Mouse (Mus musculus): Measurements from ENCODE around the gene Atp2b2. TPM values are rescaled to one million over a fixed set of nuclear protein-coding genes. Genes with fewer than 3 reads are reported as not detected.

Atp2b2 gene
- polyA plus RNA-seq, 1 experiment from 2014 or later = 1.2 TPM

DNA sequence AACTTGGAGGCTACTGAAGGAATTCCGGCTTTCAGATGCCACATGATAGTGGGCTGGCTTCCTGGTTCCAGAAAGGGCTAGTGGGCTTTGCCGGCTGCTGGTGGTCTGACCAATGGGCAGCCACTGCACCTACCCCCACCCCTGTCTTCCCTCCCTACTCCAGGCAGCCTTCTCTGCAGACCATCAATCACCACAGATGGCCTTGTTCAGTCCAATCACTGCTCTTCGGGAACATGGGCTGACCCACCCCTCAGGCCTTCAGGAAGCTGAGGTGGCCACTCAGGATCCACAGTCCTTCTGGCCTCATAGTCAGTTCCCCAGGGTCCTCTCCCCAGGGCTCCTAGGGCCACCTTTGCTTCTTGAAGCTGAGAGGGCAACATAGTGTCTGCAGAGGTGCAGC is 153.2 kb downstream of the Atp2b2 start:
- ATAC-seq (replicated peaks; ENCODE audit: low FRiP score, low TSS enrichment, low read depth) = no peak
- H3K27me3 ChIP-seq (replicated peaks; ENCODE audit: control insufficient read depth, insufficient read depth, low read length) = peaks cover 49% of the 10 kb centered on the region

DNA sequence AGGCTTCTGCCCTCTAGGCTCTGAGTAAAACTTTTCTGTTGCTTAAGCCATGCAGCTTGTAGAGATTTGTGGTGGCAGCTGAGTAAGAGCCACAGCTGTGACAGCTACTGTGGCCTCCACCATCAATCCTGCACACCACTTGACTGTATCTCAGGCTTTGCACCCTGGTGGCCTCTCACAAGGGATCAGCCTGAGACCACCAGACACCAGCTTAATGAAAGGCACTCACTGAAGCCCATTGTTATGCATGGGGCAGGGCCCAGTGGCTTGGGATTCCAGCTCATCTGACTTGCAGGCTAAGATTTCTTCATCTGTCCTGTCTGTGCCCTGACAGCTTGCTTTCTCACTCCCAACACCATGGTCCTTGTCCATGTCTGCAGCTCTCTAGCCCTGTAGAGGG is 155.5 kb downstream of the Atp2b2 start:
- Histone ChIP-seq H3K4me2 (ENCODE audit: low read length) (no peak overlapping the region), H3K27ac (ENCODE audit: low read depth) (no peak overlapping the region), H3K27me3 (replicated peaks; ENCODE audit: control insufficient read depth, insufficient read depth, low read length) (peaks cover 31% of the 10 kb centered on the region), H3K9me3 (ENCODE audit: control insufficient read depth, low read length) (no peaks in the 10 kb centered on the region), H3K4me3 (ENCODE audit: low read depth, low read length) (no peak overlapping the region), H3K9ac (ENCODE audit: low read length) (no peak overlapping the region), H3K4me1 (replicated peaks; ENCODE audit: control insufficient read depth, insufficient read depth, low read length) (0 out of 2 replicates have a peak, but pooled peaks cover 2% of the 10 kb centered on the region), H3K36me3 (ENCODE audit: control insufficient read depth, insufficient read depth, low read length) (no peaks in the 10 kb centered on the region)
- ATAC-seq (replicated peaks; ENCODE audit: low FRiP score, low TSS enrichment, low read depth) = no peak
- DNase-seq (ENCODE audit: low spot score) = no peak

More for the DNA sequence above, 153.2 kb downstream of the Atp2b2 start:
- Histone ChIP-seq H3K4me1 (replicated peaks; ENCODE audit: control insufficient read depth, insufficient read depth, low read length) (0 out of 2 replicates have a peak, but pooled peaks cover 2% of the 10 kb centered on the region), H3K27ac (ENCODE audit: low read depth) (no peak overlapping the region), H3K4me2 (ENCODE audit: low read length) (no peak overlapping the region), H3K4me3 (ENCODE audit: low read depth, low read length) (no peak overlapping the region), H3K36me3 (ENCODE audit: control insufficient read depth, insufficient read depth, low read length) (no peaks in the 10 kb centered on the region), H3K9ac (ENCODE audit: low read length) (no peak overlapping the region), H3K9me3 (ENCODE audit: control insufficient read depth, low read length) (no peaks in the 10 kb centered on the region)
- DNase-seq (ENCODE audit: low spot score) = no peak
- WGBS = 37% methylated on average over 3 of the region's 3 CpGs

DNA sequence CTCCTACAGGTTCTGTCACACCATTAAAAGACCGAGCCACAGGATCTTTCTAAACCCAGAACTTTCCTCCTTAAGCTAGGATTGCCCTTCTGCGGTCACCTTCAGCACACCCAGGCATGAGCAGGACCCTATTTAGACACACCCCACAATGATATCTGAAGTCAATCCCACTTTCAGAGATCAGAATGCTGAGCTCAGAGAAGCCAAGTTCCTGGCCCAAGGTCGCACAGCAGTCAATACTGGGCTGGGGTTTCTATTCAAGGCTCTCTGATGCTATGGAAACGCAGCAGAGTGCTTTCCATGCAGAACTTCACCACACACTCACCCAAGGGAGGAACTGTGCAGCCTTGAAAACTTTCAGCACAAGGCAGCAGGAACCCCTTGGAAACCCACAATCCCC is 157.6 kb downstream of the Atp2b2 start:
- Histone ChIP-seq H3K4me3 (ENCODE audit: low read depth, low read length) (no peak overlapping the region), H3K27ac (ENCODE audit: low read depth) (no peak overlapping the region), H3K36me3 (ENCODE audit: control insufficient read depth, insufficient read depth, low read length) (no peaks in the 10 kb centered on the region), H3K9ac (ENCODE audit: low read length) (no peak overlapping the region), H3K4me2 (ENCODE audit: low read length) (no peak overlapping the region), H3K27me3 (replicated peaks; ENCODE audit: control insufficient read depth, insufficient read depth, low read length) (peaks cover 10% of the 10 kb centered on the region), H3K4me1 (replicated peaks; ENCODE audit: control insufficient read depth, insufficient read depth, low read length) (no peaks in the 10 kb centered on the region), H3K9me3 (ENCODE audit: control insufficient read depth, low read length) (no peaks in the 10 kb centered on the region)
- DNase-seq (ENCODE audit: low spot score) (no peak), ATAC-seq (replicated peaks; ENCODE audit: low FRiP score, low TSS enrichment, low read depth) (no peak)
- WGBS = 65% methylated on average over 4 of the region's 4 CpGs

DNA sequence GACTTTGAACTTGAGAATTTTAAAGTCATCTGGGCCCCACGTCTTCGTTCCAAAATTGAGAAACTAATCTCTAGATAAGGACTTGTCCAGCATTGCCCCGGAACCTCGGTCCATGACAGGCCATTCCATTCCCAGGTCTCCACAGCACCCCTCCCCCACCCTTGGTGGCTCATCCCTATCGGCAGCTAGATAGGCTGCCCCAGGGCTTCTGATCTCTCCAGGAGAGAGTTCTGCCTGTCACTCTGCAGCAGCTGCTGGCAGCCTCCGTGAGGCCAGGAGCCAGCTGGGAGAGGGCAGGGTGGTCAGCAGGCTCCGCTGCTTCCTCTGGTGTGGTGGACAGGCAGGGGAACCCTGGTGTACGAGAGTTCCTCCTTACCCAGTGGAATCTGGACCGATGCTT is 159.2 kb downstream of the Atp2b2 start:
- Histone ChIP-seq H3K4me3 (ENCODE audit: low read depth, low read length) (no peak overlapping the region), H3K27ac (ENCODE audit: low read depth) (no peak overlapping the region), H3K27me3 (replicated peaks; ENCODE audit: control insufficient read depth, insufficient read depth, low read length) (peaks cover 3% of the 10 kb centered on the region; the same call in 1 of the 2 replicates), H3K36me3 (ENCODE audit: control insufficient read depth, insufficient read depth, low read length) (no peaks in the 10 kb centered on the region), H3K4me1 (replicated peaks; ENCODE audit: control insufficient read depth, insufficient read depth, low read length) (no peaks in the 10 kb centered on the region), H3K4me2 (ENCODE audit: low read length) (no peak overlapping the region), H3K9ac (ENCODE audit: low read length) (no peak overlapping the region), H3K9me3 (ENCODE audit: control insufficient read depth, low read length) (no peaks in the 10 kb centered on the region)
- DNase-seq (ENCODE audit: low spot score) (no peak), ATAC-seq (replicated peaks; ENCODE audit: low FRiP score, low TSS enrichment, low read depth) (no peak)
- WGBS = 50% methylated on average over 9 of the region's 9 CpGs

DNA sequence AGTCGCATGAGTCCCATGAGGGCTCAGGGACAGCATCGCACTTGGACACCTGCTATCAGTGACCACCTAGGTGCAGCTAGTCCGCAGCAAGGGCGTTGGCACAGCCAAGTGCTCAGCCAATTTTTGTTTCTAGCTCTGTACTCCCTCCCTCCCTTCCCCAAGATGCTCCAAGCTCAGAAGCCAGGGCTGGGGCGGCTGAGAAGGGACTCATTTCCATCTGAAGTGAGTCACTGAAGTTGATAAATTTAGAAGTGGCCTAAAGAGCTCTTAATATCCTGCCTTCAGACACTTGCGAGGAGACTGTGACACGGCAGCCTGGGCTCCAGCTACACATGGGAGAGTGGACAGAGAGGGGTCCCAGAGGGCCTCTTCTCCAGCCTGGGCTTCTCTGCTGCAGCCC is 160.0 kb downstream of the Atp2b2 start:
- DNase-seq (ENCODE audit: low spot score) = no peak
- ATAC-seq (replicated peaks; ENCODE audit: low FRiP score, low TSS enrichment, low read depth) = no peak
- Histone ChIP-seq H3K9ac (ENCODE audit: low read length) (no peak overlapping the region), H3K9me3 (ENCODE audit: control insufficient read depth, low read length) (no peaks in the 10 kb centered on the region), H3K4me1 (replicated peaks; ENCODE audit: control insufficient read depth, insufficient read depth, low read length) (no peaks in the 10 kb centered on the region), H3K27me3 (replicated peaks; ENCODE audit: control insufficient read depth, insufficient read depth, low read length) (0 out of 2 replicates have a peak, but pooled peaks cover 3% of the 10 kb centered on the region), H3K4me3 (ENCODE audit: low read depth, low read length) (no peak overlapping the region), H3K4me2 (ENCODE audit: low read length) (no peak overlapping the region), H3K27ac (ENCODE audit: low read depth) (no peak overlapping the region), H3K36me3 (ENCODE audit: control insufficient read depth, insufficient read depth, low read length) (no peaks in the 10 kb centered on the region)
- WGBS = 73% methylated on average over 7 of the region's 7 CpGs

DNA sequence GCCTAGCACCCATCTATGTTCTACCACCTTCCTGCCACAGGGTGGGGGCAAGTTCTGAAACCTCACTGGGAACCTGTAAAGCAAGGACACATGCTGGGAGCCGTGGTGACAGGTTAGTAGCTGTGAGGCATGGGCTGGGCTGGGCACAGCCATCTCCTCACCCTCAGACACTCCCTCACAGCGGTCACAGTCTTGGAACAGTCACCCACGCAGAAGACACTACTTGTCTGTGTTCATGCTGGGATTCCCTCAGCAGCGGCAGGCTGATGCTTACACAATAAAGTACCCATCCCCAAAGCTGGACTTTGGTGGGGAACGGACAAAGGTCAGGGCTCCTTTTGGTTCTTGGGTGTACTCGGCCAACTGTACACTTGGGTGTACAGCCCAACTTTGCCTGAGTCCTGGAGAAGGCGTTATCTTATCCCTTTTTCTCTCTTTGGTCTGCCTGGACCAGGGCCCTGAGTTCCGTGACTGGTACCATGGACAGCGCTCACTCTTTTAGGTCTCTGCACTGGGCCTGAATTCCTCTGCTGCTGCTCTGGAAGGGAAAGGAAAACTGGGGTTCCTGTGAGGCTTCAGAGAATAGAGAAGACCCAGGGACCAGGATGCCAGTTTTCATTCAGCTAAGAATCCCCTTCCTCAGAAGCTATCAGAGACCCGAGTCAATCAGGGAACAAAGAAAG is 160.7 kb downstream of the Atp2b2 start:
- H3K4me2 ChIP-seq (ENCODE audit: low read length) = no peak overlapping the region
- H3K4me3 ChIP-seq (ENCODE audit: low read depth, low read length) = no peak overlapping the region
- H3K9me3 ChIP-seq (ENCODE audit: control insufficient read depth, low read length) = no peaks in the 10 kb centered on the region
- 47% methylated on average over 10 of the region's 10 CpGs for WGBS
- ATAC-seq (replicated peaks; ENCODE audit: low FRiP score, low TSS enrichment, low read depth) (no peak), DNase-seq (ENCODE audit: low spot score) (peak; percentile 78)
- no peak overlapping the region for H3K9ac ChIP-seq (ENCODE audit: low read length)
- no peaks in the 10 kb centered on the region for H3K4me1 ChIP-seq (replicated peaks; ENCODE audit: control insufficient read depth, insufficient read depth, low read length)
- H3K36me3 ChIP-seq (ENCODE audit: control insufficient read depth, insufficient read depth, low read length) = no peaks in the 10 kb centered on the region
- H3K27ac ChIP-seq (ENCODE audit: low read depth) = no peak overlapping the region
- H3K27me3 ChIP-seq (replicated peaks; ENCODE audit: control insufficient read depth, insufficient read depth, low read length) = 0 out of 2 replicates have a peak, but pooled peaks cover 3% of the 10 kb centered on the region

DNA sequence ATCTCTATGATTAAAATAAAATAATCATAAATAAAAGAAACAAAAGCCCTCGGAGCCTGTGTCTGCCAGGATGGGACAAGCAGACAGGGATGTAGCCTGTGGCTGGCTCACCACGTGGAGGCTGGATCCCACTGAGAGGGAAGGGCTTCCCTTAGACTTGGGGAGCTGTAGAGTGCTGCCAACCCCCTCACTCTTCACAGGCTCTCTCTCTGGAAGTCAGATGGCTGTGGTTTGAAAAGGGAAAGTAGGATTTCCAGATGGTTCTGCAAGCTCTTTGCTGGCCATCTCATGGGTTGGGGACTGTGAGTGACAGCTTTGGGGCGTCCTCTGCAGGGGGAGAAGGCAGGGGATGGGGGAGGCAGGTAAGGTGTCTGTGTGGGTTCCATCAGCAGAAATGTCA is 163.0 kb downstream of the Atp2b2 start:
- H3K9ac ChIP-seq (ENCODE audit: low read length) = no peak overlapping the region
- no peak overlapping the region for H3K27ac ChIP-seq (ENCODE audit: low read depth)
- no peak overlapping the region for H3K4me3 ChIP-seq (ENCODE audit: low read depth, low read length)
- H3K27me3 ChIP-seq (replicated peaks; ENCODE audit: control insufficient read depth, insufficient read depth, low read length) = 0 out of 2 replicates have a peak, but pooled peaks cover 3% of the 10 kb centered on the region
- no peaks in the 10 kb centered on the region for H3K4me1 ChIP-seq (replicated peaks; ENCODE audit: control insufficient read depth, insufficient read depth, low read length)
- ATAC-seq (replicated peaks; ENCODE audit: low FRiP score, low TSS enrichment, low read depth) = no peak
- no peak overlapping the region for H3K4me2 ChIP-seq (ENCODE audit: low read length)
- no peaks in the 10 kb centered on the region for H3K36me3 ChIP-seq (ENCODE audit: control insufficient read depth, insufficient read depth, low read length)
- DNase-seq (ENCODE audit: low spot score) = no peak
- WGBS = 46% methylated on average over 3 of the region's 3 CpGs
- no peaks in the 10 kb centered on the region for H3K9me3 ChIP-seq (ENCODE audit: control insufficient read depth, low read length)

DNA sequence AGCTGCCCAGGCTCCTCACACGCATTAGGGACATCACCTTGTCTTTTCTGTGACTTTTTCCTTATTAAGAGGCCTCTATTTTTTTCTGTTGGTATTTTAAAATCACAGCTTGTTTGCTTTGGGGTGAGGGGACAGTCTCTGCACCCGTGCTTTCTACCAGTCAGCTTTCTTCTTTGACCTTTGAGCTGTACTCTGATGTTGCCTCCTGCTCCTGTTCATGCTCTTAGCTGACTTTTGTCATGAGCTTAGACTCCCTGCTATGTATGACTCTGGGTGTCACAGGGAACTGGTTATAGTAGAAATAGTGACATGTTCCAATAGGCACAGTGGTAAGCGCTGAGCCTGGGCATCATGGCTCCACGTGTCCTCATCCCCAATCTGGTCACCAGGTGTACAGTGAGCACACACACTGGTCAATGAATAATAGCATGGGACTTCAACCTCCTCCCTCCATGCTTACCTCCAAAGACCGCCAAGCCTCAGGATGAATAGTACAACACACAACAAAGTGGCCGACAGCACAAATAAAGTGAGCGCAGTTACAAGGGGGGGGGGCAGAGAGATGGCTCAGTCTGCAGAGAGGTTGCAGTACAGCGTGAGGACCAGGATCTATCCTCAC is 163.8 kb downstream of the Atp2b2 start:
- Histone ChIP-seq H3K4me3 (ENCODE audit: low read depth, low read length) (no peak overlapping the region), H3K9ac (ENCODE audit: low read length) (no peak overlapping the region), H3K27ac (ENCODE audit: low read depth) (no peak overlapping the region), H3K36me3 (ENCODE audit: control insufficient read depth, insufficient read depth, low read length) (no peaks in the 10 kb centered on the region), H3K4me2 (ENCODE audit: low read length) (no peak overlapping the region), H3K9me3 (ENCODE audit: control insufficient read depth, low read length) (no peaks in the 10 kb centered on the region), H3K27me3 (replicated peaks; ENCODE audit: control insufficient read depth, insufficient read depth, low read length) (0 out of 2 replicates have a peak, but pooled peaks cover 3% of the 10 kb centered on the region), H3K4me1 (replicated peaks; ENCODE audit: control insufficient read depth, insufficient read depth, low read length) (no peaks in the 10 kb centered on the region)
- ATAC-seq (replicated peaks; ENCODE audit: low FRiP score, low TSS enrichment, low read depth) (no peak), DNase-seq (ENCODE audit: low spot score) (no peak)
- 85% methylated on average over 8 of the region's 8 CpGs for WGBS

DNA sequence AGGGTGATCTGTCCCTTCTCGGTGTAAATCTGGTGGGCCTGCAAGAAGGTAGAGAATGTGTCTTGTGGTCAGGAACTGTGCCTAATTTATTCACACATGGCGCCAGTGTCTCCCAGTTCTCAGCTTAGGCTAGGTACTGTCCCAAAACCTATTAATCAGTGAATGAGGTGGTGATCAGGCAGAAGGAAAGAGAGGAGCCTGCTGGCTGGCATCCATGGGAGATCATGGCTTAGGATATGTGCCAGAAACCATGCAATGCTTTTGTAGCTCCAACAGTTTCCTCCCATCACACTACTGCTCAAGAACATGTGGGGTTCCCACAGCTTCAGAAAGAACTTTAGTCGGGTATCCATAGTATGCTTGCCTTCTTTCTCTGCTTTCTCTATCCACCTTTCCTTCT is 165.8 kb downstream of the Atp2b2 start:
- ATAC-seq (replicated peaks; ENCODE audit: low FRiP score, low TSS enrichment, low read depth) = no peak
- Histone ChIP-seq H3K9ac (ENCODE audit: low read length) (no peak overlapping the region), H3K4me3 (ENCODE audit: low read depth, low read length) (no peak overlapping the region)

More for the DNA sequence above, 165.8 kb downstream of the Atp2b2 start:
- Histone ChIP-seq H3K27ac (ENCODE audit: low read depth) (no peak overlapping the region), H3K36me3 (ENCODE audit: control insufficient read depth, insufficient read depth, low read length) (no peaks in the 10 kb centered on the region), H3K4me1 (replicated peaks; ENCODE audit: control insufficient read depth, insufficient read depth, low read length) (no peaks in the 10 kb centered on the region), H3K9me3 (ENCODE audit: control insufficient read depth, low read length) (no peaks in the 10 kb centered on the region), H3K27me3 (replicated peaks; ENCODE audit: control insufficient read depth, insufficient read depth, low read length) (no peaks in the 10 kb centered on the region), H3K4me2 (ENCODE audit: low read length) (no peak overlapping the region)
- WGBS = 82% methylated on average over 3 of the region's 3 CpGs
- no peak for DNase-seq (ENCODE audit: low spot score)
